Mouse (Mus musculus): ENCODE data around the gene Sgsh.

DNA sequence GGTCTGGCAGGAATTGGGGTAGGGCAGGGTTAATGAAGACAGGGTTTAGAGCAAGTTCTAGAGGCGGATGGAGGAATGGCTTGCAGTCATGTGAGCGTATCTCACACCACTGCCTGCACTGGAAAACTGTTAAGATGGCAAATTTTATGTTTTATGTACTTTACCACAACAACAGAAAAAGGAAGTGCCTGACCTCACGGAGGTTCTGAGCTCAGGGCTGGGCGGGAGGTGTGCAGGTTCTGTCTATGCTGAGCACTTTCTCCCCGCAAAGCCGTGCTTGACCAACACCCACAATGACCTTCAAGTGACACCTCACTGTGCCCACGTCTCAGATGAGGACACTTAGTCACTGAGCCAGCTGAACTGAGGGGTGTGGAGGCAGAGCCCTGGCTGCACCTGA is 3.2 kb downstream of the Sgsh start:
- TF ChIP-seq CTCF (IDR thresholded peaks at IDR 0.05) (no peak), EP300 (IDR thresholded peaks at IDR 0.05) (no peak)

All from lung, postnatal 0 days (tissue).